Mouse (Mus musculus) layer of hippocampus, adult 9-11 months (tissue): ENCODE data around the gene ccdc198.

Experiments used
- DNase-seq: peaks from one replicate; pipeline ENCODE4 v3.0.0; 2022

ccdc198 gene

DNA sequence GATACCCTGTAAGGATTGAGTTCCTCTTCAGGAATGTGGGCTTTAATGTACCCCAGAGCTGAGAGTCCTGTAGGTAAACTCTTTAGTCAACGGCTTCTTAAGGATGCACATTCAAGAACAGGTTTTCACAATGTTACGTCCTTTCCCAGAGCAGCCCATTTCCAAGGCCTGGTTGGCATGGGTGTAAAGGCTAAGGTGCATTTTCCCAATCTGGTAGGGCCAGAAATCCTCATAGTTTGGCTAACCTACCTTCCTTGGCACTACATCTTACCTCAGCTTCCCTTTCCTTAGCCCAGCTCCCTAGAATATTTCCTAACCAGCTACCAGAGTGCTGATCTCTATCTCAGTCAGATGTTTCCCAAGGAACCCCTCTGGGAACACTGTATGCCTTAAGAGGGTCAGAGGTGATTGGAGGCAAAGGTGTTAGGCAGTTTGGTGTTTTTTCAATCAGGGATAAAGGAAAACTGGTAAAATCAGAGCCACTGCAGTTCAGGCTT lies 48.2 kb downstream of the ccdc198 start:
- no peak for DNase-seq

DNA sequence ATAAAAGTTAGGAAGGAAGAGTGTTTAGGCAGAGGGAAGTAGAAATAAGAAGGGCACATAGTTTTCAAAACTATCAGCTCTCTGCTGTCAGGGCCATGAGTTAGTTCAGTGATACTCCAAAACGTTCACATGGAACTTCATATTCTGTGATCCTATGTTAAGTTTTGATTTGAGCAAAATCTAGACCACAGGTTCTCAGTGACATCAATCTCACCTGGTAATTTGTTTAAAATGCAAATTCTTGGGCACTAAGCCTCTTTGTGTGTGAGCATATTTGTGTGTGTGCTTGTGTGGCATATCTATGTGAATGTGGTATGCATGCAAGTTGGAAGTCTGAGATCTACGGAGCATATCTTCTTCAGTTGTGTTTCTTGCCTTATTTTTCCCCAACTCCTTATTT lies 59.0 kb downstream of the ccdc198 start:
- DNase-seq, result no peak

DNA sequence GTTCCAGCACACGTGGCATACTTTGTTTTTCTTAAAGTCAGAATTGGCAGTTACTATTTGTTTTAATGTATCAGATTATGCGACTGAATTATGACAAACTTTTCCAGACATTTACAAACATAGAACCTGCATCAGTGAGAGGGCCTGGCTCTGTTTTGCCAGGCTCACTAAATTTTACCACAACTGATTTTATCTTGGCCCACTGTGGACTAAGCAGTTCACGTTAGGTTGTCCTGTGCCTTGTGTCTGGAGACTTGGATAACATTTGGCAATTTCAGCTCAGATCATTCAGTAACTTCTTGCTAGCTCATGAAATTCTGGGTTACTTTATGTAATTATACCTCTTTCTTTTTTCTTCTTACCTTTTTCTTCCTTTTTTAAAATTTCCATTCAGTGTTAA lies 65.5 kb downstream of the ccdc198 start:
- DNase-seq, result no peak

DNA sequence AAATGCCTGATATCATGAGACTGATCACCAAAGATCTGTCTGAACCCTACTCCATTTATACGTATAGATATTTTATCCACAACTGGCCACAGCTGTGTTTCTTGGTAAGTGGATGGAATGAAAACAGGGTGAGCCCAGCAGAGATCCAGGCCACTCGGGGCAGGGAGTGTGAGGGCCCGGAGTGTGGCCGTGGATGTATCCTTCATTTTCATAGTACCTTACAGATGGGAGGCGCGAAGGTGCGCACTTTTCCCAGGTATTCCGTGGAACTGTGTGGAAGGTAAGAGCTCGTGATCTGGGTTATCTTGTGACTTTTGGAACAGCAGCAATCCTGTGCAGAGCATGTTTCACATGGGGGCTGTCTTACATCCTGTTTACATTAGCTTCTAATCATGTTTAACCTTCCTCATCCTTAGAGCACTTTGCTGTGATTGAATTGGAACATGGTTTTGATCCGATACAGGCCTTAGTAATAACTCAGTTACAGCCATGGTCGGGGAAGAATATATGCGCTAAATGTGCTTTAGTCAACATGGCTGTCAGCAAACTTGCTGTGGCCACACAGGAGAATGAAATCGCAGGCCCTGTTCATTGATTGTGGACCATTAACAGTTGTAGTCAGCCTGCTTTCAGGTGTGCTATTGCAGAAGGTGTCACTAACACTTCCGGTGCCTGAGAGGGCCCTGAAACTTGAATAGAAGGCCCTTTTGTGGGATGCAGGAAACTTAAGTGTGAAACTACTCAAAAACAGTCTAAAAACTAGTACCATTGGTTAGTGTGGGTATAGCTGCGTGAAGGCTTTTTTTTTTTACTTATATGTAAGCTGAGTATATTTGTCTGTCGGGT lies 71.8 kb downstream of the ccdc198 start:
- no peak for DNase-seq

DNA sequence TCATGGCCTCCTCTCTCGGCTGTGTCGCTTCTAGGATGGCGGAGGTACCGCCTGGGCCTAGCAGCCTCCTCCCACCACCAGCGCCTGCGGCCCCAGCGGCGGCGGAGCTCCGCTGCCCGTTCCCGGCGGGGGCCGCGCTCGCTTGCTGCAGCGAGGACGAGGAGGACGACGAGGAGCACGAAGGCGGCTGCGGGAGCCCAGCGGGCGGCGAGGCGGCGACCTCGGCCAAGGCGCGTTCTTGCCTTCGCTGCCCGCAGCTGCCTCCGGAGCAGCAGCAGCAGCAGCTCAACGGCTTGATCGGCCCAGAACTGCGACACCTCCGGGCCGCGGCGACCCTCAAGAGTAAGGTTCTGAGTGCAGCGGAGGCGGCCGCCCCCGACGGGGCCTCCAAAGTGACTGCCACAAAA lies 72.7 kb downstream of the ccdc198 start:
- DNase-seq, result peak; percentile 31

DNA sequence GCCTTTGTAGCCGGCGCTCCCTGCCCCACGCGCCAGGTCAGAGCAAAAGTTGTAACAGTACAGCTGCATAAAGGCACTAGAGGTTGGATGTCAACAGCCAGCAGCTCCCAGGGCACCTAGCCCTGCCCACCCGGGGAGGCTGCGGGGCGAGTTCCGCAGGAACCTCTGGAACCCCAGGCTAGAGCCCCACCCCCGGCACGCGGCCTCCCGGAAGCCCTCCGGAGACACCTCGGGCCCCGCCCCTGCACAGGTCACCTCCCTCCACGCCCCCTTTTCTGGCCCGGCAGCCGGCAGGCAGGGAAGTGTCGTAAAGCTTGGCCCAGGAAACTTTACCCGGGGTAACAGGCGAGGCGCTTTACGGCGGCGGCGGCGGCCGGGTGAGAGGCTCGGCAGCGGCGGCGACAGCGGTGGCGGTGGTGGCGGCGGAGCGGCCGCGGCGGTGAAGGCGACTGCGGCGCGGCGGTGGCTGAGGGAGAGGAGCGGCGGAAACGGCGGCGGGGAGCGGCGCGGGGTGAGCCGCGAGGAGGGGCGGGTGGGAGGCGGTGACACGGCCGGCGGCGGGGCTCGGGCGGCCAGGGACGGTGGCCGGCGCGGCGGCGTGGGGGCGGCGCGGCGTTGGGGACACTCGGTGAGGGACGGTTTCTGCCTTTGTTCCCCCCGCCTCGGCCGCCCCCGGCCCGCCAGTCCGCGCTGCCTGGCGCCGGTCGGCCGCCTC lies 73.2 kb downstream of the ccdc198 start, which contains the start of gene Naa30:
Naa30 (plus strand) TSS at position 360 of the 715 bp plus-strand sequence.
- peak; percentile 97 for DNase-seq

DNA sequence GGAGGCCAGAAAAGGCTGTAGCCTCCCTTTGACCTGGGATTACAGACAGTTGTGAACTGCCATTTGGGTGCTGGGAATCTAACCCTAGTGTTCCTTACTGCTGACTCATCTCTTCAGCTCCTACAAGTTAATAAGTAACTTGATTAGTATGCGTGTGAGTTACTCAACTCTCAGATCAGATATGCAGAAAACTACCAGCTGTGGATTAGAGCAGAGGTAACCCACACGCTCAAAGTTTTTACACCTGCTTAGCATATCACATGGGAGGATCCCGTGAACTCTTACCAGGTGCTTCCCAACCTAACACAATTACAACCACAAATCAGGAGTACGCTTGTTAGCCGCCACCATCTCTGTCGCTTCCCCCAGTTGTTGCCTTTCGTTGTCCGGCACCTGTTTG lies 74.0 kb downstream of the ccdc198 start:
- DNase-seq, result no peak
